Mouse (Mus musculus) thymus, postnatal 0 days (tissue): ENCODE data around the gene Trpm3. TPM values are rescaled to one million over a fixed set of nuclear protein-coding genes. Genes with fewer than 3 reads are reported as not detected.

Source experiments
- DNase-seq: peaks from one replicate; pipeline ENCODE4 v3.0.0-alpha.2; 2015; ENCODE audit warnings: low spot score
- polyA plus RNA-seq: library from polyadenylated mRNA; unstranded; fragments of >200 nt; fragmentation: Nextera tagmentation; extraction: Ambion mirVana; gene quantifications from 2 replicates; pipeline ENCODE4 v1.2.1, GENCODE M21; 2015

The Trpm3 gene
- polyA plus RNA-seq, 1 experiment from 2014 or later, result 0.48 TPM

GRCm38 (mm10) chr19:22631316-22631715 lies 492.5 kb downstream of the Trpm3 start:
- DNase-seq, result no peak

DNA sequence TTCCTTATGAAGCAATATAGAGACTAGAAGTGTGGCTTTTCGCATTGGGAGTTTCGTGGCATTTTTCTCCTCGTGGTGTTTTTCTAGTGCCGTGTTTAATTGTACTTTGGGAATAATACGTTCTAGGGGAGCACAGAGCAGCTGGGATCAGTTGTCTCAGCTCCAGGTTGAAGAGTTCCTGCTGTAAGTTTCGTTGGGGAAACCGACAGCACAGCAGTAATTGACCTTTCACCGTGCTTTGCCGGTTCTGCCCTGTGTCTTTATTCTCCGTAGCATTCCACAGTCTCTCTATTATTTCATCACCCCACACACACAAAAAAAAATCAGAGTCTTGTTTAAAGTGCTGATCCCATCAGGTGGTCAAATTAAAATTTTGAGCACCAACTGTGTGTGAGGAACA lies 496.8 kb downstream of the Trpm3 start:
- no peak for DNase-seq

- no peak for DNase-seq
Measured at GRCm38 (mm10) chr19:22637786-22638185, 498.9 kb downstream of the Trpm3 start.

DNA sequence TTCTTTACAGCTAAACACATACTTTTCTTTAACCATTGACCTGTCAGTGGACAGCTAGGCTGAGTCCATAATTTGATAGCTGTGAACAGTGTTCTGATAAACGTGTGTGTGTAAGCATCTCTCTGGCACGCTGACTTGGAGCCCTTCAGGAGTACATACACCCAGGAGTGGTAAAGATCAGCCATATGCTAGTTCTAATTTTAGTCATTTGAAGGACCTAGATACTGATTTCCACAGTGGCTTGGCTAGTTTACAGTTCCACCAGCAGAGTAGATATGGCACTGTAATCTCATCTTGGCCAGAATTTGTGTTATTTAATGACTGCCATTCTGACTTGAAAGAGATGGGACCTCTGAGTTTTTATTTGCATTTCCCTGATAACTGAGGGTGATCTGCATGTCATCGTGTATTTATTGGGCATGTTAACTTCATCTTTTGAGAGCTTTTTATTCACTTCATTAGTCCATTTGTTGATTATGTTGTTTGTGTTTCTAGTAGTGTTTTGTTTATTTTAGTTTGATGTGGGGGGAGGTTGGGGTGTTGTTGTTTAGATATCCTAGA lies 499.6 kb downstream of the Trpm3 start:
- no peak for DNase-seq

DNA sequence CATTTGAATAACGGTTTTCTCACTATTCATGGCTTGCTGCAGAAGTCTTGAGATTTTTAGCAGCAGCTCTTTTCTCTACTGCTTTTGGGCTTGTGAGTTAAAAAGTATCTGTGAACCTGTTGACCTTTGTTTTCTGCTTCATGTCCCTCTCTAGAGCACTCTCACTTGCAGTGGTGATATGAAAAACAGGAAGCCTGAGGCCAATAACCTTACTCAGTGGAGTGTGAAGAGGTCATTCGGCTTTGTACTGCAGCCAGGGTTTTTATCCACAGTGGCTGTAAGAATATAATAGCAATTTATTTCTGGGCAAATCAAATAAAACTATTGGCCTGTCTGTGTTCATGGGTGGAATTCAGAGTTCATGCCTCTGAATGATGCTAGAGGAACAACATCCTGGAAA lies 503.3 kb downstream of the Trpm3 start:
- no peak for DNase-seq

DNA sequence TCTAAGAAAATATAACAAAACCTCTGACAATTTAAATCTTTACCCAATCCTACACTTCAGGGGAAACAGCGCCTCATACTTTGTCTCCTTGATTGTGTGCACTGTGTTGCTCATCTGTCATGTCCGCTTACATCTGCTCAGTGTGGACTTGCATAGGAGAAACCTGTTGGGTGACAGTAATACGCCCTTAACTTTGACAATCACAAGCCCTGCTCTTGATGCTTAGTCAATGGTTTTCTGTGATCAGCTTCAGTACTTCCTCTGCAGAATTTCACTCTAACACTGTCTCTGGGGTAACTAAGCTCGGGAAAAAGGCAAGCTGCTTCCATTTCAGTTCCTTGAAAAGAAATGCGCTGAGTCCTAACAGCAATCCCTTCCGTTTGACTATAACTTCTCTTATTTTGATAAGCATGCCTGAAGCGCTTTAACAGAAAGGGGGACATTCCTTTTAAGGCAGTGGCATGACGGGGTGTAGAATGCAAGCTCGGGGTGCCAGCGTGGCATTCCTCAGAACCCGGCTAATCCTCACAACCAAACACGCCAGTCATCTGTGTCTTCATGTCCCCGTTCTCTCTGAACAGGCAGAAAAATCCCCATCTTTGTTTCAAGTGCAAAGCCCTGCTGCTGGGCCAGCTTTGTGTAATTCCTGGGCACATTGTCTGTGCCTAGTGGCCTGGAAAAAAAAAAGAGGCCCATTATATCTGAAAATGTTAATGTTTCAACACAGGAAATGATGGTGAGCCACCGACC lies 517.8 kb downstream of the Trpm3 start:
- DNase-seq, result no peak

- no peak for DNase-seq
Measured at GRCm38 (mm10) chr19:22657251-22657650, 518.4 kb downstream of the Trpm3 start.

DNA sequence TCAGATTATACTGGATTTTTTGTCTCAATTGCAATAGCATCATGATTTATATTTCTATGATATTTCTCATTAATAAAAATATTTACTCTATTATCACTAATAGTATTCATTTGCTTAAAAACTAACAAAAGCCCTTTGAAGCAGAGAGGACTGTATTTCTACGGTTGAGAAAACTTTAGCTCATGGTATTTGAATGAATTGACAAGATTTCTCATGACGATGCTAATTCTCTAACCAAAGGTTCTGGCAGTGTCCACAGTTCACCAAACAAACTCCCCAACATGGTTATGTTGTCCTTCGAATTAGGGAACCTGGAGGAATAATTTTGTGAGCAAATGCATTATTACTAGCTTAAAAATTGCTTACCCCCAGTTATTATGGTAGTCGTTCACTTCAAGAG lies 526.6 kb downstream of the Trpm3 start:
- DNase-seq, result no peak

DNA sequence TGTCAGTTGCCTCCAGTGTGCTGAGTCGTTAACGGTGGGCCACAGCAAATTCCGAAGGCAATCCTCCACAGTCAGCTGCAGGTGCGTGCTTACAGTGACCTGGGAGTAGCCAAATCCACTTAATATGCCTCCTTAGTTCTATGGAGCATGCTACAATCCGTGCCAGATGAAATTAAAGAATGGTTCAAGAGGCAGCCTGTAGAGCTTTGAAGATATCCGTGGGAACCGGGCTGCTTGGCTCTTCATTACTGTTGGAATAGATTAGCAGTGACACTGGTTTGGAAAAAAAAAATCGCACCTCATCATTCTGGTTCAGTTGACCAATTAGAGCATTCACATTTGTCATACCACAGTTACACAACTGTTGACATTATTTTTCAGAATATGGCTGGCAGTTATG lies 531.4 kb downstream of the Trpm3 start:
- no peak for DNase-seq

GRCm38 (mm10) chr19:22672892-22673291 lies 534.0 kb downstream of the Trpm3 start:
- DNase-seq, result no peak

- DNase-seq, result no peak
Measured at GRCm38 (mm10) chr19:22676206-22676605, 537.4 kb downstream of the Trpm3 start.

GRCm38 (mm10) chr19:22682238-22682637 lies 543.4 kb downstream of the Trpm3 start:
- no peak for DNase-seq

GRCm38 (mm10) chr19:22691995-22692394 lies 553.1 kb downstream of the Trpm3 start:
- no peak for DNase-seq

- DNase-seq, result no peak
Measured at GRCm38 (mm10) chr19:22692553-22692952, 553.7 kb downstream of the Trpm3 start.

GRCm38 (mm10) chr19:22692956-22693355 lies 554.1 kb downstream of the Trpm3 start:
- DNase-seq, result no peak

GRCm38 (mm10) chr19:22695423-22695822 lies 556.6 kb downstream of the Trpm3 start:
- no peak for DNase-seq

- no peak for DNase-seq
Measured at GRCm38 (mm10) chr19:22698737-22699136, 559.9 kb downstream of the Trpm3 start.

DNA sequence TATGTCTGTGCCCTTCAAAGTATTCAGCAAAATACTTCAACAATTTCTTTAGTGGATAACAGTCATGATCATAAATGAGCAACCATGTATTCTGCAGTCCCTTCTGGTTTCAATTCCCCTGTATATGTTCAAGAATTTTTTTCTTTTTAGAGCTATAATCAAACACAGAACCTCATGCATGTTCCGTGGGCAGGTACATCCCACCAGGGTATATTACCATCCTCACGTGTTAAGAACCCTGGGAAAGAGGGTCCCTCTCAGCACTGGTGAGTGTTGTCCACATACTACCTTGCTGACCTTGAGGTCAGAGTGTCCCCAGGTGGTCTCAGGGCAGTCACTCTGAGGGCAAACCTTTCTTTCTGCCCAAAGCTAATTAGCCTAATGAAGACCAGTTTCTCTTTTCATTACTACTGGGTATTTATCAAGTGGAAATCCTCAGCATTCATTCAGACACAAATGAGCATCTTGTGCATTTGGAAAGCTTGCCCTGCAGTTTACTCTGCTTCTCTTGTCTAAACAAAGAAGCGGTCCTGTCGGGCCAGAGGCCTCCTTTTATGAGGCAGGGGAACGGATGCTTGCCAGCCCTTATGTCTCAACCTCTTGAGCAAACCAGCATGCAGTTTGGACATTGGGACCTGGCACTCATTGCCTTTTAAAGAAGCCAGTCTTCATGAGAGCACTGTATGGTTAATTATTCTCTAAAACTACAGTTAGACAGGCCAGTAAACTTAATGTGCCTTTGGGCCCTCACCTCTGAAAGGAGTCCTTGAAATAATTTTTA lies 562.2 kb downstream of the Trpm3 start:
- no peak for DNase-seq

DNA sequence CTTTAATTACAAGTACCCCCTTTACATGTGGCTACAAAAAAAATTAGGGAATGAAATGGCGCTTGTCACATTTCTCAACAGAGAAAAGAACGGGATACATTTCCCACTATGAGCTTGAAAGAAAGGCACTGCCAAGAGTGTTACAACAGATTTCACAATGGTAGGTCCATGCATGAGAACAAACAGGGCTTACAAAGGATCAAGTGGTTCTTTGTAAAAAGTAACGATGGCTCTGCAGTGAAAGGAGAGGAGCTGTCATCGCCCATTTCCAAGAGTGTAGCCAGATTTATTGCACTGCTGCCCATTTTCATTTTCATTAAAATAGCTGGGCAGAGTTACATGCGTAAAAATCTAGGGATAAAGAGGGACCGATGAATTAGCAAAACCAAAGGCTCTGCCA lies 565.0 kb downstream of the Trpm3 start:
- DNase-seq, result no peak

GRCm38 (mm10) chr19:22705414-22705813 lies 566.6 kb downstream of the Trpm3 start:
- DNase-seq, result no peak

- DNase-seq, result no peak
Measured at GRCm38 (mm10) chr19:22719027-22719426, 580.2 kb downstream of the Trpm3 start.

DNA sequence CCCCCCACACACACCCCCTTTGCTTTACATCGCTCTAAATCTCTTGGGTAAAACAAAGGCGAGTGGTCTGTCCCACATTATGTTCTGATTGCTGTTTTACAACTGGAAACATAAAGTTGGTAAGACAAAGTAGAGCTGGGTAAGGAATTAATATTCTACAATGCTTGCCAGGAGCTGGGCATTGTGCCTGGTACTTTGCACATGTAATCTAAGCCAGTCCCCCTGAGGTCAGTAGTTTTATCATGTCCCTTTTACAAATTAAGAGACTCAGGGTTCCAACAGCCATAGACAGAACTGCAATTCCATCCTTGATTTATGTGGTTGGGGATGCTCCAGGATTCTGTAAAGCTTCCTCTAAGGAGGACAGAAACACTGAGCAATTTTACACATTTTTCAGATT lies 591.0 kb downstream of the Trpm3 start:
- no peak for DNase-seq

GRCm38 (mm10) chr19:22730971-22731370 lies 592.1 kb downstream of the Trpm3 start:
- DNase-seq, result no peak
